ENCODE assay signal across 8 mouse cellular contexts in genomic region chr6:54972929-54973211, GRCm38 (mm10). TPM values are rescaled to one million over a fixed set of nuclear protein-coding genes. Genes with fewer than 3 reads are reported as not detected.
DNase-seq lines count a peak whose midpoint lies in the region; ATAC-seq and TF ChIP-seq lines count a peak whose summit lies in the region.

No protein-coding gene starts in this region.

- peak; percentile 44 to 58 for DNase-seq in spleen, postnatal 36 days (ENCODE audit: low spot score in 2 of 2)
- DNase-seq in spleen, postnatal 10 days (ENCODE audit: low spot score in 2 of 2) = no peak
- peak; percentile 29 to 33 for DNase-seq in kidney, adult 8-10 months
- peak; percentile 73 for DNase-seq in lung, postnatal 36 days
- peak; percentile 35 for DNase-seq in stomach, postnatal 0 days (ENCODE audit: low spot score)
- no peak for DNase-seq in right cerebral cortex, postnatal 4 days
- DNase-seq in right cerebral cortex, adult 18-20 months = no peak

- peak overlapping the region; percentile 60 for H3K4me3 ChIP-seq in stomach, postnatal 0 days (ENCODE audit: low read depth, low read length)

- peak; percentile 50 for ATAC-seq in granulocyte monocyte progenitor cell, adult 5-6 weeks (replicated peaks; ENCODE audit: poor library complexity, severe bottlenecking)
- ATAC-seq in stomach, postnatal 0 days (ENCODE audit: low FRiP score, low TSS enrichment) = 0 out of 2 replicates have a peak, but pooled peaks have one; percentile 53

- H3K4me1 ChIP-seq in stomach, postnatal 0 days (replicated peaks; ENCODE audit: control insufficient read depth, insufficient read depth) = no peaks in the 10 kb centered on the region

- TF ChIP-seq EP300 in stomach, postnatal 0 days (optimal IDR thresholded peaks at IDR 0.05) = no peak

- no peaks in the 10 kb centered on the region for H3K9me3 ChIP-seq in stomach, postnatal 0 days (ENCODE audit: control insufficient read depth, low read length)

- peak overlapping the region; percentile 83; the same call in 1 of the 2 replicates for H3K9ac ChIP-seq in stomach, postnatal 0 days (ENCODE audit: low read length)

- no peaks in the 10 kb centered on the region for H3K36me3 ChIP-seq in stomach, postnatal 0 days (ENCODE audit: control insufficient read depth, insufficient read depth, low read length)

- TF ChIP-seq CTCF in stomach, postnatal 0 days (IDR thresholded peaks at IDR 0.05; ENCODE audit: low read depth) = peak; percentile 21; the same call in 1 of the 2 replicates

- no peaks in the 10 kb centered on the region for H3K27me3 ChIP-seq in stomach, postnatal 0 days (ENCODE audit: control insufficient read depth, insufficient read depth, low read length)

- WGBS in stomach, postnatal 0 days = 6% methylated on average over 5 of the region's 5 CpGs

- H3K27ac ChIP-seq in stomach, postnatal 0 days (replicated peaks) = peak overlapping the region; percentile 92

- peak overlapping the region; percentile 79 for H3K4me2 ChIP-seq in stomach, postnatal 0 days (replicated peaks; ENCODE audit: low read depth)

RNA-seq across cellular contexts. Expression of gene Nod1, which starts 0.5 kb away (rescaled TPM):
- 5.4 and 7.8 TPM in 2 replicates for total RNA-seq in granulocyte monocyte progenitor cell, adult 5-6 weeks (2014; fragmentation: Nextera tagmentation)
- total RNA-seq in granulocyte monocyte progenitor cell, adult 5-6 weeks (2017) = 5.5 and 7.2 TPM in 2 replicates
- 4.5 and 4.9 TPM in 2 replicates for polyA plus RNA-seq in stomach, postnatal 0 days (2015; fragmentation: Nextera tagmentation; extraction: Ambion mirVana)

RNA-seq across cellular contexts. Expression of gene Ggct, which starts 19.9 kb away (rescaled TPM):
- 12.8 and 18.7 TPM in 2 replicates for total RNA-seq in granulocyte monocyte progenitor cell, adult 5-6 weeks (2014; fragmentation: Nextera tagmentation)
- total RNA-seq in granulocyte monocyte progenitor cell, adult 5-6 weeks (2017) = 39.6 and 41.1 TPM in 2 replicates
- 9.0 and 9.3 TPM in 2 replicates for polyA plus RNA-seq in stomach, postnatal 0 days (2015; fragmentation: Nextera tagmentation; extraction: Ambion mirVana)

Comparison
In these comparisons a context has a peak if more than half of its experiments do, and no peak if none do; other contexts are left out.
1. DNase-seq: peak in spleen, postnatal 36 days (2 of 2), kidney, adult 8-10 months (2 of 2), lung, postnatal 36 days (single experiment) and stomach, postnatal 0 days (single experiment); none in spleen, postnatal 10 days (0 of 2), right cerebral cortex, postnatal 4 days (single experiment) and right cerebral cortex, adult 18-20 months (single experiment).